Mouse (Mus musculus) left cerebral cortex, adult 9 months (tissue): ENCODE data around the gene Baz1a.

ENCODE experiments used
- DNase-seq, 2 experiments: peaks; one replicate each; pipeline ENCODE4 v3.0.0; 2022; ENCODE audit warnings: low spot score in 2 of 2

Gene Baz1a

GRCm38 (mm10) chr12:54859531-54859930 lies 154.6 kb downstream of the Baz1a start:
- DNase-seq, result peak in 1 of 2 experiments; percentile 21

- DNase-seq, result no peak
Measured at GRCm38 (mm10) chr12:54850551-54850950, 163.6 kb downstream of the Baz1a start.

GRCm38 (mm10) chr12:54844415-54844814 lies 169.7 kb downstream of the Baz1a start:
- DNase-seq, result no peak
